Mouse (Mus musculus): ENCODE results near the gene BC080695. TPM values are rescaled to one million over a fixed set of nuclear protein-coding genes. Genes with fewer than 3 reads are reported as not detected.
"Not testable (repeated sequence)": the region's sequence is repeated elsewhere in the genome, so short reads cannot be mapped to it uniquely, and the experiment has no call there.

BC080695 gene
- not detected for total RNA-seq (2021)

- intact Hi-C loops (cut with DNase I); DNase-seq (ENCODE audit: extremely low spot score in 1 of 2, low spot score in 2 of 2): not testable (repeated sequence)
Observed at GRCm38 (mm10) chr4:143551400-143551799, at the start of gene BC080695, which contains the start of gene Gm13057. BC080695 (plus strand) TSS chr4:143551700. Gm13057 (plus strand) TSS chr4:143551709.

- DNase-seq (ENCODE audit: extremely low spot score in 1 of 2, low spot score in 2 of 2), result no peak
- intact Hi-C loops (cut with DNase I), result no loop called here
Observed at GRCm38 (mm10) chr4:143511043-143511442, 40.5 kb upstream of the BC080695 start, which contains the start of gene Gm13043. Gm13043 (plus strand) TSS chr4:143511343.

- intact Hi-C loops (cut with DNase I); DNase-seq (ENCODE audit: extremely low spot score in 1 of 2, low spot score in 2 of 2): not testable (repeated sequence)
Observed at GRCm38 (mm10) chr4:143535654-143536053, 15.8 kb upstream of the BC080695 start, which contains the start of gene Gm13040. Gm13040 (plus strand) TSS chr4:143535954.

- not testable (repeated sequence) for DNase-seq (ENCODE audit: extremely low spot score in 1 of 2, low spot score in 2 of 2)
- intact Hi-C loops (cut with DNase I), result loop anchor here (10.0 kb wide), 1 partner anchor 283 kb away; no protein-coding TSS in a partner anchor
Observed at GRCm38 (mm10) chr4:143611927-143612326, 60.4 kb downstream of the BC080695 start.

GRCm38 (mm10) chr4:143614703-143615102, 63.2 kb downstream of the BC080695 start, which contains the start of gene Gm13083:
Gm13083 (plus strand) TSS chr4:143615003.
- not testable (repeated sequence) for DNase-seq (ENCODE audit: extremely low spot score in 1 of 2, low spot score in 2 of 2)
- intact Hi-C loops (cut with DNase I), result loop anchor here (10.0 kb wide), 1 partner anchor 280 kb away; no protein-coding TSS in a partner anchor

GRCm38 (mm10) chr4:143618101-143618500, 66.6 kb downstream of the BC080695 start:
- intact Hi-C loops (cut with DNase I), result loop anchor here (10.0 kb wide), 1 partner anchor 277 kb away; no protein-coding TSS in a partner anchor

More at GRCm38 (mm10) chr4:143618101-143618500, 66.6 kb downstream of the BC080695 start:
- not testable (repeated sequence) for DNase-seq (ENCODE audit: extremely low spot score in 1 of 2, low spot score in 2 of 2)

Other genes with a start within 250 kb of the BC080695 start
- gene Lrrc38, start 201.9 kb upstream of the BC080695 start, total RNA-seq (2021), result under 1 TPM; 0.71 to 0.93 TPM
- gene Pramel1, start 157.3 kb upstream of the BC080695 start, total RNA-seq (2021), result not detected
- gene Pramef8, start 139.3 kb upstream of the BC080695 start, total RNA-seq (2021), result 10 to 100 TPM in 1 of 2 experiments, 1 to 10 TPM in 1; 9.9 to 13.7 TPM
- gene Oog4, start 101.4 kb upstream of the BC080695 start, total RNA-seq (2021), result not detected
- not detected for gene Gm13043, start 40.4 kb upstream of the BC080695 start, total RNA-seq (2021)
- gene Gm13040, start 15.7 kb upstream of the BC080695 start, total RNA-seq (2021), result not detected
- gene Gm13057, start within 50 bp of the BC080695 start, total RNA-seq (2021), result not detected
- not detected for gene Gm13083, start 63.3 kb downstream of the BC080695 start, total RNA-seq (2021)
- not detected for gene Gm13088, start 105.5 kb downstream of the BC080695 start, total RNA-seq (2021)
- gene Gm13089, start 151.0 kb downstream of the BC080695 start, total RNA-seq (2021), result not detected
- gene Gm13078, start 167.8 kb downstream of the BC080695 start, total RNA-seq (2021), result not detected
- not detected for gene Gm13023, start 237.7 kb downstream of the BC080695 start, total RNA-seq (2021)

Measured in left cerebral cortex, postnatal 10 days (tissue).